Comparison of ENCODE assay signal across 9 mouse cellular contexts in the genomic region with DNA sequence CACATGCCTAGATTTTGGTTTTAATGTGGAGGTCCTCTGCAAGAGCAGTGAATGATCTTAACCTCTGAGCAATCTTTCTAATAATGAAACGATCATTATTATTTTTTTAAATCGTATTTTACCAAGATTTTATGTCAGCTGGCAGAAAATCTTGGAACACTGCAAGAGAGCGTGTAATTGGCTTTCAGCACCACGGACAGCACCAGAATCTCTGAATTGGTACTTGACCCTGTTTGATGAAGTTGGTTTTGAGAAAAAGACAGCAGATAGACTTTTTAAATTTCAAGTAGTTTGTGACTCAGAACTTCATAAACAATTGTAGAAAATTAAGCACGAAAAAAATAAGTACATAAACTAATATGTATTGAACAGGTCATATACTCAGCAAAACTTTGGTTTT. TPM values are rescaled to one million over a fixed set of nuclear protein-coding genes. Genes with fewer than 3 reads are reported as not detected.
DNase-seq lines count a peak whose midpoint lies in the region; ATAC-seq and TF ChIP-seq lines count a peak whose summit lies in the region.
"Had no signal": no experiment of that assay in that cellular context is flagged by ENCODE, and none has a peak within 500 bp of the region (broad histone marks: within the 10 kb centered on the region; RNA-seq: fewer than 3 reads in every experiment).

No protein-coding gene starts in this region.

- no peaks in the 10 kb centered on the region for H3K27me3 ChIP-seq in hindbrain, postnatal 0 days (ENCODE audit: insufficient read depth, low read length)
- no peaks in the 10 kb centered on the region for H3K27me3 ChIP-seq in stomach, postnatal 0 days (ENCODE audit: control insufficient read depth, insufficient read depth, low read length)

- no peak overlapping the region for H3K9ac ChIP-seq in hindbrain, postnatal 0 days (replicated peaks; ENCODE audit: low read length)
- H3K9ac ChIP-seq in stomach, postnatal 0 days (ENCODE audit: low read length): no peak overlapping the region

- ATAC-seq in hindbrain, postnatal 0 days: no peak
- ATAC-seq in stomach, postnatal 0 days (ENCODE audit: low FRiP score, low TSS enrichment): no peak

- no peak overlapping the region for H3K27ac ChIP-seq in hindbrain, postnatal 0 days
- no peak overlapping the region for H3K27ac ChIP-seq in stomach, postnatal 0 days (replicated peaks)
- H3K27ac ChIP-seq: heart, embryonic 10.5 days had no signal

- intact Hi-C loops in heart, postnatal 36 days (cut with DNase I): loop anchor here (1.0 kb wide), 1 partner anchor 49 kb away; no protein-coding TSS in a partner anchor
- intact Hi-C loops in left cerebral cortex, postnatal 36 days (cut with DNase I): loop anchor here (1.0 to 5.0 kb wide), 2 partner anchors 49 to 83 kb away; no protein-coding TSS in a partner anchor

- H3K4me3 ChIP-seq in hindbrain, postnatal 0 days (ENCODE audit: low read length): no peak overlapping the region
- H3K4me3 ChIP-seq in stomach, postnatal 0 days (ENCODE audit: low read depth, low read length): no peak overlapping the region
- H3K4me3 ChIP-seq: heart, embryonic 10.5 days had no signal

- 26% methylated on average over 5 of the region's 5 CpGs for WGBS in hindbrain, postnatal 0 days
- 15% methylated on average over 5 of the region's 5 CpGs for WGBS in stomach, postnatal 0 days

- H3K9me3 ChIP-seq in hindbrain, postnatal 0 days (ENCODE audit: low read length): no peaks in the 10 kb centered on the region
- no peaks in the 10 kb centered on the region for H3K9me3 ChIP-seq in stomach, postnatal 0 days (ENCODE audit: control insufficient read depth, low read length)
- H3K9me3 ChIP-seq: heart, embryonic 10.5 days had no signal

- no peaks in the 10 kb centered on the region for H3K4me1 ChIP-seq in hindbrain, postnatal 0 days (ENCODE audit: insufficient read depth, low read length)
- H3K4me1 ChIP-seq in stomach, postnatal 0 days (replicated peaks; ENCODE audit: control insufficient read depth, insufficient read depth): no peaks in the 10 kb centered on the region
- H3K4me1 ChIP-seq: heart, embryonic 10.5 days had no signal

- H3K36me3 ChIP-seq in hindbrain, postnatal 0 days (ENCODE audit: insufficient read depth, low read length): no peaks in the 10 kb centered on the region
- H3K36me3 ChIP-seq in stomach, postnatal 0 days (ENCODE audit: control insufficient read depth, insufficient read depth, low read length): no peaks in the 10 kb centered on the region
- H3K36me3 ChIP-seq: heart, embryonic 10.5 days had no signal

- H3K4me2 ChIP-seq in hindbrain, postnatal 0 days (ENCODE audit: low read depth, low read length): no peak overlapping the region
- H3K4me2 ChIP-seq in stomach, postnatal 0 days (replicated peaks; ENCODE audit: low read depth): no peak overlapping the region

- TF ChIP-seq CTCF in hindbrain, postnatal 0 days (IDR thresholded peaks at IDR 0.05; ENCODE audit: low read depth): no peak
- TF ChIP-seq CTCF in stomach, postnatal 0 days (IDR thresholded peaks at IDR 0.05; ENCODE audit: low read depth): 0 out of 2 replicates have a peak, but pooled peaks have one; percentile 8

- no peak for TF ChIP-seq EP300 in stomach, postnatal 0 days (optimal IDR thresholded peaks at IDR 0.05)

- DNase-seq in heart, postnatal 36 days: peak; percentile 11 to 33
- DNase-seq in heart, adult 11 months: no peak
- peak; percentile 32 for DNase-seq in urinary bladder, postnatal 14 days (ENCODE audit: low spot score)
- no peak for DNase-seq in urinary bladder, postnatal 10 days (ENCODE audit: low spot score)
- DNase-seq in hindbrain, postnatal 0 days (ENCODE audit: low spot score): peak; percentile 49
- DNase-seq in stomach, postnatal 0 days (ENCODE audit: low spot score): peak; percentile 56
- no peak for DNase-seq in layer of hippocampus, adult 8-10 months (ENCODE audit: low spot score in 2 of 2)
- DNase-seq in left cerebral cortex, postnatal 36 days (ENCODE audit: low spot score in 2 of 2): no peak

RNA-seq across cellular contexts. Expression of a gene that starts 0.8 kb away (rescaled TPM):
- total RNA-seq in heart, postnatal 36 days (2021): under 1 TPM; 0.49 to 0.58 TPM
- total RNA-seq in hindbrain, postnatal 0 days (2014; rRNA removed): 83.0 and 85.7 TPM in 2 replicates
- 56.7 and 59.6 TPM in 2 replicates for polyA plus RNA-seq in hindbrain, postnatal 0 days (2015; fragmentation: Nextera tagmentation; extraction: Ambion mirVana)
- 1.6 and 1.7 TPM in 2 replicates for polyA plus RNA-seq in stomach, postnatal 0 days (2015; fragmentation: Nextera tagmentation; extraction: Ambion mirVana)
- total RNA-seq in layer of hippocampus, adult 8-10 months (2022): 100 to 1,000 TPM; 216 to 259 (median 245) TPM
- 100 to 1,000 TPM; 299 to 321 TPM for total RNA-seq in left cerebral cortex, postnatal 36 days (2021)

RNA-seq across cellular contexts. Expression of a gene that starts 52.4 kb away (rescaled TPM):
- total RNA-seq in heart, postnatal 36 days (2021): 1 to 10 TPM; 2.4 to 2.8 TPM
- total RNA-seq in hindbrain, postnatal 0 days (2014; rRNA removed): 52.6 and 65.1 TPM in 2 replicates
- polyA plus RNA-seq in hindbrain, postnatal 0 days (2015; fragmentation: Nextera tagmentation; extraction: Ambion mirVana): 31.1 and 32.1 TPM in 2 replicates
- polyA plus RNA-seq in stomach, postnatal 0 days (2015; fragmentation: Nextera tagmentation; extraction: Ambion mirVana): 0.61 and 0.72 TPM in 2 replicates
- 10 to 100 TPM; 29.8 to 40.6 (median 34.1) TPM for total RNA-seq in layer of hippocampus, adult 8-10 months (2022)
- total RNA-seq in left cerebral cortex, postnatal 36 days (2021): 10 to 100 TPM; 28.4 to 41.2 TPM

Comparison
In these comparisons a context has a peak if more than half of its experiments do, and no peak if none do; other contexts are left out.
1. DNase-seq: peak in heart, postnatal 36 days (2 of 2), urinary bladder, postnatal 14 days (single experiment), hindbrain, postnatal 0 days (single experiment) and stomach, postnatal 0 days (single experiment); none in heart, adult 11 months (single experiment), urinary bladder, postnatal 10 days (single experiment), layer of hippocampus, adult 8-10 months (0 of 2) and left cerebral cortex, postnatal 36 days (0 of 2).
2. RNA of a gene that starts 0.8 kb away (total RNA-seq): 299 to 321 TPM in left cerebral cortex, postnatal 36 days, 216 to 259 TPM in layer of hippocampus, adult 8-10 months and 83.0 to 85.7 TPM in hindbrain, postnatal 0 days; 0.49 to 0.58 TPM in heart, postnatal 36 days; every median in the first group is over 10 times any median in the second.
3. RNA of a gene that starts 52.4 kb away (total RNA-seq): 52.6 to 65.1 TPM in hindbrain, postnatal 0 days, 28.4 to 41.2 TPM in left cerebral cortex, postnatal 36 days and 29.8 to 40.6 TPM in layer of hippocampus, adult 8-10 months; 2.4 to 2.8 TPM in heart, postnatal 36 days; every median in the first group is over 4 times any median in the second.